Mouse (Mus musculus) lung, adult 2 months (tissue): ENCODE measurements at regions not wholly inside any gene's neighbourhood (a gene's known extent, or its start where the extent isn't known, plus 50 kb on each side); places are given as distances from the start of the nearest gene placed in this dataset.

Experiments
- DNase-seq: peaks from one replicate; pipeline ENCODE4 v3.0.0; 2022
- H3K4me1 ChIP-seq: fragments of 200-500 bp; 2 replicates; pipeline ENCODE4 v1.6.1; 2011; ENCODE audit warnings: low read length; ENCODE audit not compliant: control insufficient read depth, insufficient read depth
- H3K4me3 ChIP-seq: fragments of 200-500 bp; replicated peaks from 2 replicates; pipeline ENCODE3; 2011; ENCODE audit warnings: low read depth, mild to moderate bottlenecking, control low read depth, low read length; ENCODE audit errors: extremely low read depth
- CTCF ChIP-seq: fragments of 200-500 bp; IDR thresholded peaks from 2 replicates; pipeline ENCODE4 v1.5.1; 2011; ENCODE audit warnings: mild to moderate bottlenecking, low read length, control low read depth; ENCODE audit not compliant: insufficient read depth
- POLR2A ChIP-seq: fragments of 200-500 bp; IDR thresholded peaks from 2 replicates; pipeline ENCODE4 v1.6.1; 2011; ENCODE audit warnings: low read depth, mild to moderate bottlenecking, control low read depth, low read length, borderline replicate concordance; ENCODE audit errors: extremely low read depth
- WGBS: fragments of 180-500 bp; shearing (Covaris S2); methylation state at CpG from one replicate; pipeline ENCODE4 v1.1.7; 2018; 5-methylcytosine and 5-hydroxymethylcytosine counted together

GRCm38 (mm10) chr7:110701681-110702413 is 66.2 kb upstream of the Ampd3 start:
- TF ChIP-seq CTCF (no peak), POLR2A (no peak)
- no peak for DNase-seq
- WGBS = 39% methylated on average over 11 of the region's 11 CpGs
- H3K4me3 ChIP-seq = no peak overlapping the region
- peaks cover 6% of the 10 kb centered on the region for H3K4me1 ChIP-seq

- no peak for DNase-seq
- TF ChIP-seq CTCF = no peak
- TF ChIP-seq POLR2A = no peak
- 29% methylated on average over 6 of the region's 6 CpGs for WGBS
- H3K4me1 ChIP-seq = peaks cover 7% of the 10 kb centered on the region
- no peak overlapping the region for H3K4me3 ChIP-seq
Measured at GRCm38 (mm10) chr7:110702414-110702783, 65.6 kb upstream of the Ampd3 start.

GRCm38 (mm10) chr7:110705311-110706000 is 62.5 kb upstream of the Ampd3 start:
- DNase-seq = no peak
- TF ChIP-seq CTCF (no peak), POLR2A (no peak)
- WGBS = 54% methylated on average over 6 of the region's 6 CpGs
- no peak overlapping the region for H3K4me3 ChIP-seq
- H3K4me1 ChIP-seq = peaks cover 16% of the 10 kb centered on the region

DNA sequence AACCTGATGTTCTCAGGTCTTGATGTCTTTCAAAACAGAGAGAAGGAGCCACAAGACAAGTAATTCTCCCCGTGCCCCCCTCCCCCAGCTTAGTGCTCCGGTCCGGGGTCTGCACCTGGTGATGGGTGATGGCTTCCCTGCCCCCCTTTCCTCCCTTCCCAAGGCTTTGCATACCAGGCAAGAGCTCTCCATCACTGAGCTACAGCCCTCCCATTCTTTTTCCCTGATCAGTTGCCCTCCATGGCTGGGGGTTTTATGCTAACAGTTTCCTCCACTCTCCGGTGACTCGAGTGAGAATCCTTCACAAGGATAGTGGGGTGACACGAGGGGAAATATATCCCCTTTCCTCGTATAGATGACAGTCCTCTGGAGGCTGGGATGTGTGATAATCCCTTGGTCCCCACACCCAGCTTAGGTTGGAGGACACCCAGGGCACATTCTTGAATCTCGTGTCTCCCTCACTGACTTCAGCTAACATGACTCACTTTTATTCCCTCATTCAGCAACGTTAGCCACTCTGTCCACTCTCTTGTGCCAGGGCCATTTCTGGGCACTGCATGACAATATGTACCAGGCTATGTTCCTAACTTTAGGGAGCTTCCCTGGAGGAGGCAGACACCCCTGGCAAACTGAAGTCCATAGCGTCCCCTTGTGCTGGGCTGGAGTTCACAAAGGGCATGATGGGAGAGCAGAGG is 61.9 kb upstream of the Ampd3 start:
- no peak for DNase-seq
- Histone ChIP-seq H3K4me1 (peaks cover 18% of the 10 kb centered on the region), H3K4me3 (no peak overlapping the region)
- WGBS = 66% methylated on average over 10 of the region's 10 CpGs
- no peak for TF ChIP-seq CTCF
- TF ChIP-seq POLR2A = no peak

- TF ChIP-seq POLR2A = no peak
- Histone ChIP-seq H3K4me1 (peaks cover 18% of the 10 kb centered on the region), H3K4me3 (no peak overlapping the region)
- WGBS = 54% methylated on average over 10 of the region's 10 CpGs
- no peak for DNase-seq
Measured at GRCm38 (mm10) chr7:110706696-110707087, 61.3 kb upstream of the Ampd3 start.

- Histone ChIP-seq H3K4me3 (no peak overlapping the region), H3K4me1 (peaks cover 13% of the 10 kb centered on the region)
- TF ChIP-seq POLR2A = no peak
- TF ChIP-seq CTCF = no peak
- no peak for DNase-seq
- 45% methylated on average over 9 of the region's 9 CpGs for WGBS
Measured at GRCm38 (mm10) chr7:110708116-110708515, 59.9 kb upstream of the Ampd3 start.

DNA sequence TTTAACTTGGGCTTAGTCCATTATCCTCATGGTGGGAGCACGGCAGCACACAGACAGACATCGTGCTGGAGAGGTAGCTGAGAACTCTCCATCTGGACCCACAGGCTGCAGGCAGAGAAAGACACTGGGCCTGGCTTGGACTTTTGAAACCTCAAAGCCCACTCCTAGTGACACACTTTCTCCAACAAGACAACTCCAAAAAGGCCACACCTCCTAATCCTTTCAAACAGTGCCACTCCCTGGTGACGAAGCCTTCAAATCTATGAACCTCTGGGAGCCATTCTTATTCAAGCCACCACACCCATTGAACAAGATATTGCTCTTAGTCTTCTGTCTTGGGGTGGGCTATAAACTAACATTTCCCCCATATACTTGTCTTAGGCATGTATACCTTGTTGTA is 59.2 kb upstream of the Ampd3 start:
- H3K4me1 ChIP-seq = peaks cover 13% of the 10 kb centered on the region

GRCm38 (mm10) chr7:110709606-110710005 is 58.4 kb upstream of the Ampd3 start:
- 63% methylated on average over 6 of the region's 6 CpGs for WGBS
- Histone ChIP-seq H3K4me3 (no peak overlapping the region), H3K4me1 (peaks cover 13% of the 10 kb centered on the region)
- DNase-seq = no peak
- TF ChIP-seq CTCF (no peak), POLR2A (no peak)

More for the DNA sequence above, 59.2 kb upstream of the Ampd3 start:
- 83% methylated on average over 3 of the region's 3 CpGs for WGBS
- TF ChIP-seq CTCF (no peak), POLR2A (no peak)
- H3K4me3 ChIP-seq = no peak overlapping the region
- DNase-seq = no peak

GRCm38 (mm10) chr7:110710256-110710962 is 57.6 kb upstream of the Ampd3 start:
- WGBS = 44% methylated on average over 9 of the region's 9 CpGs
- Histone ChIP-seq H3K4me3 (no peak overlapping the region), H3K4me1 (peaks cover 13% of the 10 kb centered on the region)
- DNase-seq = no peak
- TF ChIP-seq POLR2A (no peak), CTCF (no peak)

GRCm38 (mm10) chr7:110713661-110714060 is 54.3 kb upstream of the Ampd3 start:
- peaks cover 9% of the 10 kb centered on the region for H3K4me1 ChIP-seq
- WGBS = 52% methylated on average over 3 of the region's 3 CpGs
- no peak for TF ChIP-seq CTCF
- no peak for TF ChIP-seq POLR2A
- no peak overlapping the region for H3K4me3 ChIP-seq
- DNase-seq = no peak
